In genomic region chr9:25104638-25105037, GRCm38 (mm10) we compare ENCODE assay signal across 8 mouse cellular contexts. TPM values are rescaled to one million over a fixed set of nuclear protein-coding genes. Genes with fewer than 3 reads are reported as not detected.
A peak's percentile ranks its signal among the peaks of the same experiment; 100 is the strongest.
DNase-seq lines count a peak whose midpoint lies in the region; ATAC-seq and TF ChIP-seq lines count a peak whose summit lies in the region.

No protein-coding gene starts in this region.

- 0 out of 2 replicates have a peak, but pooled peaks have one; percentile 52 for ATAC-seq in hindbrain, embryonic 16.5 days
- 0 out of 2 replicates have a peak, but pooled peaks have one; percentile 46 for ATAC-seq in midbrain, embryonic 14.5 days (ENCODE audit: low FRiP score, low TSS enrichment)

- H3K4me1 ChIP-seq in embryonic fibroblast, embryonic 13.5 days (ENCODE audit: control insufficient read depth, insufficient read depth, low read length), result no peaks in the 10 kb centered on the region; the same call in 1 of the 2 replicates
- no peaks in the 10 kb centered on the region for H3K4me1 ChIP-seq in hindbrain, embryonic 16.5 days (ENCODE audit: control insufficient read depth, insufficient read depth, low read depth, low read length)
- no peaks in the 10 kb centered on the region for H3K4me1 ChIP-seq in midbrain, embryonic 14.5 days (ENCODE audit: control insufficient read depth, insufficient read depth, low read length)

- peaks cover 18% of the 10 kb centered on the region for H3K36me3 ChIP-seq in hindbrain, embryonic 16.5 days (ENCODE audit: control insufficient read depth, insufficient read depth, low read length)
- peaks cover 41% of the 10 kb centered on the region for H3K36me3 ChIP-seq in midbrain, embryonic 14.5 days (ENCODE audit: control insufficient read depth, insufficient read depth, low read length)

- H3K9ac ChIP-seq in hindbrain, embryonic 16.5 days (ENCODE audit: low read depth, low read length), result no peak overlapping the region
- H3K9ac ChIP-seq in midbrain, embryonic 14.5 days (replicated peaks; ENCODE audit: low read length), result no peak overlapping the region

- 0 out of 2 replicates have a peak, but pooled peaks have one; percentile 8 for TF ChIP-seq CTCF in embryonic fibroblast, embryonic 13.5 days (IDR thresholded peaks at IDR 0.05; ENCODE audit: borderline replicate concordance, insufficient read depth, low read length)
- TF ChIP-seq CTCF in left cerebral cortex, adult 2 months (IDR thresholded peaks at IDR 0.05), result peak; percentile 96

- H3K9me3 ChIP-seq in hindbrain, embryonic 16.5 days (ENCODE audit: control insufficient read depth, low read length), result peaks cover 6% of the 10 kb centered on the region
- peaks cover 7% of the 10 kb centered on the region; the same call in 1 of the 2 replicates for H3K9me3 ChIP-seq in midbrain, embryonic 14.5 days (ENCODE audit: control insufficient read depth, low read length)

- peak; percentile 2 to 22 for DNase-seq in spleen, postnatal 36 days (ENCODE audit: low spot score in 2 of 2)
- no peak for DNase-seq in spleen, postnatal 14 days (ENCODE audit: low spot score in 2 of 2)
- DNase-seq in adrenal gland, postnatal 25 days, result peak; percentile 3
- DNase-seq in left cerebral cortex, adult 2 months (ENCODE audit: extremely low spot score in 1 of 2, low spot score in 2 of 2), result peak; percentile 41 to 59
- DNase-seq in midbrain, embryonic 14.5 days, result peak; percentile 62
- DNase-seq in urinary bladder, postnatal 4 days (ENCODE audit: low spot score in 2 of 2), result no peak

- H3K27me3 ChIP-seq in hindbrain, embryonic 16.5 days (replicated peaks; ENCODE audit: control insufficient read depth, insufficient read depth, low read length), result no peaks in the 10 kb centered on the region
- H3K27me3 ChIP-seq in midbrain, embryonic 14.5 days (ENCODE audit: control insufficient read depth, insufficient read depth, low read length), result no peaks in the 10 kb centered on the region

- intact Hi-C loops in left cerebral cortex, adult 2 months (cut with DNase I), result loop anchor here (2.0 to 5.0 kb wide), 2 partner anchors 62 to 404 kb away; no protein-coding TSS in a partner anchor

- no peak overlapping the region for H3K4me3 ChIP-seq in embryonic fibroblast, embryonic 13.5 days (ENCODE audit: insufficient read depth, low read length)
- no peak overlapping the region for H3K4me3 ChIP-seq in hindbrain, embryonic 16.5 days (ENCODE audit: low read length)
- H3K4me3 ChIP-seq in left cerebral cortex, adult 2 months, result no peak overlapping the region
- no peak overlapping the region for H3K4me3 ChIP-seq in midbrain, embryonic 14.5 days (replicated peaks; ENCODE audit: low read depth, low read length)

- no peak for TF ChIP-seq POLR2A in embryonic fibroblast, embryonic 13.5 days (IDR thresholded peaks at IDR 0.05; ENCODE audit: low read depth, low read length)

- no peak overlapping the region for H3K4me2 ChIP-seq in hindbrain, embryonic 16.5 days (ENCODE audit: low read length)
- H3K4me2 ChIP-seq in midbrain, embryonic 14.5 days (ENCODE audit: low read length), result no peak overlapping the region

- H3K27ac ChIP-seq in embryonic fibroblast, embryonic 13.5 days (ENCODE audit: insufficient read depth, low read length), result no peak overlapping the region
- H3K27ac ChIP-seq in hindbrain, embryonic 16.5 days (ENCODE audit: low read depth, low read length), result no peak overlapping the region
- no peak overlapping the region for H3K27ac ChIP-seq in left cerebral cortex, adult 2 months
- no peak overlapping the region for H3K27ac ChIP-seq in midbrain, embryonic 14.5 days (replicated peaks; ENCODE audit: low read depth, low read length)

RNA-seq across cellular contexts. Expression of gene Gm10181, which starts 15.4 kb away (rescaled TPM):
- total RNA-seq in adrenal gland, postnatal 25 days (2021), result not detected in 2 replicates
- polyA plus RNA-seq in embryonic fibroblast, embryonic 13.5 days (2011; ENCODE audit: insufficient read length, low read depth, missing spikeins), result not detected in 2 replicates
- not detected in 2 replicates for polyA plus RNA-seq in hindbrain, embryonic 16.5 days (2015; fragmentation: Nextera tagmentation; extraction: Ambion mirVana)
- not detected for total RNA-seq in left cerebral cortex, adult 2 months (2021)
- polyA plus RNA-seq in midbrain, embryonic 14.5 days (2014; fragmentation: Nextera tagmentation; extraction: Ambion mirVana), result not detected in 2 replicates

RNA-seq across cellular contexts. Expression of gene Herpud2, which starts 47.0 kb away (rescaled TPM):
- 55.4 and 59.4 TPM in 2 replicates for total RNA-seq in adrenal gland, postnatal 25 days (2021)
- polyA plus RNA-seq in embryonic fibroblast, embryonic 13.5 days (2011; ENCODE audit: insufficient read length, low read depth, missing spikeins), result 52.9 and 62.1 TPM in 2 replicates
- 30.2 and 32.3 TPM in 2 replicates for polyA plus RNA-seq in hindbrain, embryonic 16.5 days (2015; fragmentation: Nextera tagmentation; extraction: Ambion mirVana)
- 10 to 100 TPM; 49.6 to 51.0 TPM for total RNA-seq in left cerebral cortex, adult 2 months (2021)
- polyA plus RNA-seq in midbrain, embryonic 14.5 days (2014; fragmentation: Nextera tagmentation; extraction: Ambion mirVana), result 30.6 and 40.7 TPM in 2 replicates

Comparison
In these comparisons a context has a peak if more than half of its experiments do, and no peak if none do; other contexts are left out.
1. DNase-seq: peak in spleen, postnatal 36 days (2 of 2), adrenal gland, postnatal 25 days (single experiment), left cerebral cortex, adult 2 months (2 of 2) and midbrain, embryonic 14.5 days (single experiment); none in spleen, postnatal 14 days (0 of 2) and urinary bladder, postnatal 4 days (0 of 2).